Mouse (Mus musculus) urinary bladder, postnatal 4 days (tissue): ENCODE measurements around the gene Cacna1c.

Experiments
- DNase-seq, 2 experiments: peaks; one replicate each; pipeline ENCODE4 v3.0.0; 2021 to 2022; ENCODE audit warnings: low spot score in 2 of 2

Cacna1c gene

GRCm38 (mm10) chr6:118852131-118852530 is 344.1 kb downstream of the Cacna1c start:
- DNase-seq = no peak

GRCm38 (mm10) chr6:118851086-118851485 is 345.1 kb downstream of the Cacna1c start:
- no peak for DNase-seq

GRCm38 (mm10) chr6:118848640-118849039 is 347.6 kb downstream of the Cacna1c start:
- DNase-seq = no peak

- no peak for DNase-seq
Observed at GRCm38 (mm10) chr6:118847751-118848150, 348.5 kb downstream of the Cacna1c start.

- DNase-seq = no peak
Observed at GRCm38 (mm10) chr6:118845829-118846228, 350.4 kb downstream of the Cacna1c start.

GRCm38 (mm10) chr6:118845180-118845579 is 351.0 kb downstream of the Cacna1c start:
- DNase-seq = no peak

- DNase-seq = no peak
Observed at GRCm38 (mm10) chr6:118843566-118843965, 352.7 kb downstream of the Cacna1c start.

GRCm38 (mm10) chr6:118841892-118842291 is 354.3 kb downstream of the Cacna1c start:
- DNase-seq = no peak

- DNase-seq = no peak
Observed at GRCm38 (mm10) chr6:118838919-118839915, 357.0 kb downstream of the Cacna1c start.

- no peak for DNase-seq
Observed at GRCm38 (mm10) chr6:118836693-118837092, 359.5 kb downstream of the Cacna1c start.

- no peak for DNase-seq
Observed at GRCm38 (mm10) chr6:118834046-118834445, 362.2 kb downstream of the Cacna1c start.

- DNase-seq = no peak
Observed at GRCm38 (mm10) chr6:118833049-118833448, 363.2 kb downstream of the Cacna1c start.

GRCm38 (mm10) chr6:118832616-118833015 is 363.6 kb downstream of the Cacna1c start:
- no peak for DNase-seq

GRCm38 (mm10) chr6:118830851-118831250 is 365.4 kb downstream of the Cacna1c start:
- DNase-seq = no peak

- no peak for DNase-seq
Observed at GRCm38 (mm10) chr6:118828187-118828586, 368.0 kb downstream of the Cacna1c start.

- no peak for DNase-seq
Observed at GRCm38 (mm10) chr6:118827560-118827959, 368.7 kb downstream of the Cacna1c start.

GRCm38 (mm10) chr6:118825400-118825871 is 370.8 kb downstream of the Cacna1c start:
- DNase-seq = no peak

GRCm38 (mm10) chr6:118821536-118821935 is 374.7 kb downstream of the Cacna1c start:
- DNase-seq = no peak

GRCm38 (mm10) chr6:118819657-118820056 is 376.6 kb downstream of the Cacna1c start:
- no peak for DNase-seq

- no peak for DNase-seq
Observed at GRCm38 (mm10) chr6:118817928-118818503, 378.2 kb downstream of the Cacna1c start.

- DNase-seq = no peak
Observed at GRCm38 (mm10) chr6:118816253-118816652, 380.0 kb downstream of the Cacna1c start.

GRCm38 (mm10) chr6:118812556-118812955 is 383.7 kb downstream of the Cacna1c start:
- no peak for DNase-seq

GRCm38 (mm10) chr6:118812007-118812406 is 384.2 kb downstream of the Cacna1c start:
- no peak for DNase-seq
